Mouse (Mus musculus) hindbrain, postnatal 0 days (tissue): ENCODE measurements around the gene Plxna2. TPM values are rescaled to one million over a fixed set of nuclear protein-coding genes. Genes with fewer than 3 reads are reported as not detected.

Source experiments
- ATAC-seq: fragments of 200-750 bp; cut with Nextera tagmentation; 2 replicates; pipeline ENCODE4 v1.8.0; 2017; ENCODE audit warnings: mild to moderate bottlenecking, moderate TSS enrichment, moderate library complexity
- DNase-seq: peaks from one replicate; pipeline ENCODE4 v3.0.0-alpha.2; 2015; ENCODE audit warnings: low spot score
- H3K27ac ChIP-seq: fragments of 300-500 bp; sonication (generic); 2 replicates; pipeline ENCODE4 v1.5.1; 2014; ENCODE audit warnings: mild to moderate bottlenecking
- H3K27me3 ChIP-seq: fragments of 300-500 bp; sonication (generic); 2 replicates; pipeline ENCODE4 v1.6.1; 2014; ENCODE audit warnings: low read length, mixed read lengths; ENCODE audit not compliant: insufficient read depth
- H3K36me3 ChIP-seq: fragments of 300-500 bp; sonication (generic); 2 replicates; pipeline ENCODE4 v1.6.1; 2014; ENCODE audit warnings: low read length, mixed read lengths; ENCODE audit not compliant: insufficient read depth
- H3K4me1 ChIP-seq: fragments of 300-500 bp; sonication (generic); 2 replicates; pipeline ENCODE4 v1.6.1; 2014; ENCODE audit warnings: antibody characterized with exemption, low read length, mixed read lengths; ENCODE audit not compliant: insufficient read depth
- H3K4me2 ChIP-seq: fragments of 300-500 bp; sonication (generic); 2 replicates; pipeline ENCODE4 v1.6.1; 2014; ENCODE audit warnings: low read depth, mild to moderate bottlenecking, low read length, moderate library complexity, mixed read lengths
- H3K4me3 ChIP-seq: fragments of 300-500 bp; sonication (generic); 2 replicates; pipeline ENCODE4 v1.5.1; 2014; ENCODE audit warnings: low read length
- H3K9ac ChIP-seq: fragments of 300-500 bp; sonication (generic); replicated peaks from 2 replicates; pipeline ENCODE4 v1.6.1; 2014; ENCODE audit warnings: mild to moderate bottlenecking, low read length, moderate library complexity, mixed read lengths
- H3K9me3 ChIP-seq: fragments of 300-500 bp; sonication (generic); 2 replicates; pipeline ENCODE4 v1.6.1; 2016; ENCODE audit warnings: low read length, mixed read lengths
- CTCF ChIP-seq: IDR thresholded peaks from 2 replicates; pipeline ENCODE4 v1.5.1; 2016; ENCODE audit warnings: antibody characterized with exemption, control low read depth, low read depth
- WGBS: fragments of 180-500 bp; shearing (Covaris S2); extraction: QIAGEN DNeasy Blood & Tissue Kit; methylation state at CpG from one replicate; pipeline ENCODE4 v1.1.7; 2014; 5-methylcytosine and 5-hydroxymethylcytosine counted together
- polyA plus RNA-seq: library from polyadenylated mRNA; unstranded; fragments of >200 nt; fragmentation: Nextera tagmentation; extraction: Ambion mirVana; gene quantifications from 2 replicates; pipeline ENCODE4 v1.2.1, GENCODE M21; 2015
- total RNA-seq: library from RNA; depleted of rRNA; stranded (reverse); fragments of >200 nt; gene quantifications from 2 replicates; pipeline ENCODE4 v1.2.3, GENCODE M21; 2014

Plxna2 gene
- total and polyA plus RNA-seq, 2 experiments from 2014 or later = 11.7 to 48.2 TPM

GRCm38 (mm10) chr1:194673229-194673628 lies 55.2 kb downstream of the Plxna2 start:
- H3K4me2 ChIP-seq = no peak overlapping the region
- no peaks in the 10 kb centered on the region for H3K27me3 ChIP-seq
- H3K36me3 ChIP-seq = no peaks in the 10 kb centered on the region
- ATAC-seq = no peak
- no peak overlapping the region for H3K4me3 ChIP-seq
- H3K27ac ChIP-seq = no peak overlapping the region
- H3K4me1 ChIP-seq = 0 out of 2 replicates have a peak, but pooled peaks cover 5% of the 10 kb centered on the region
- H3K9me3 ChIP-seq = no peaks in the 10 kb centered on the region
- no peak for TF ChIP-seq CTCF
- DNase-seq = no peak
- no peak overlapping the region for H3K9ac ChIP-seq

- Histone ChIP-seq H3K4me2 (no peak overlapping the region), H3K27ac (no peak overlapping the region), H3K4me1 (peaks cover 12% of the 10 kb centered on the region; the same call in 1 of the 2 replicates), H3K36me3 (no peaks in the 10 kb centered on the region), H3K4me3 (no peak overlapping the region), H3K27me3 (no peaks in the 10 kb centered on the region), H3K9me3 (no peaks in the 10 kb centered on the region), H3K9ac (no peak overlapping the region)
- no peak for DNase-seq
- ATAC-seq = no peak
- TF ChIP-seq CTCF = no peak
- 76% methylated on average over 3 of the region's 3 CpGs for WGBS
Measured at GRCm38 (mm10) chr1:194675106-194675890, 57.3 kb downstream of the Plxna2 start.

GRCm38 (mm10) chr1:194675891-194676200 lies 57.8 kb downstream of the Plxna2 start:
- WGBS = 58% methylated on average over 2 of the region's 2 CpGs
- TF ChIP-seq CTCF = no peak

GRCm38 (mm10) chr1:194677878-194678277 lies 59.9 kb downstream of the Plxna2 start:
- H3K4me3 ChIP-seq = no peak overlapping the region
- DNase-seq (no peak), ATAC-seq (0 out of 2 replicates have a peak, but pooled peaks have one; percentile 35)
- H3K27me3 ChIP-seq = no peaks in the 10 kb centered on the region
- H3K9me3 ChIP-seq = no peaks in the 10 kb centered on the region
- no peak for TF ChIP-seq CTCF
- no peak overlapping the region for H3K27ac ChIP-seq
- H3K4me1 ChIP-seq = peaks cover 21% of the 10 kb centered on the region
- 52% methylated on average over 3 of the region's 3 CpGs for WGBS
- H3K4me2 ChIP-seq = no peak overlapping the region
- H3K9ac ChIP-seq = no peak overlapping the region
- H3K36me3 ChIP-seq = no peaks in the 10 kb centered on the region

More at GRCm38 (mm10) chr1:194675891-194676200, 57.8 kb downstream of the Plxna2 start:
- Histone ChIP-seq H3K4me2 (no peak overlapping the region), H3K9me3 (no peaks in the 10 kb centered on the region), H3K27me3 (no peaks in the 10 kb centered on the region), H3K36me3 (no peaks in the 10 kb centered on the region), H3K9ac (no peak overlapping the region), H3K4me3 (no peak overlapping the region), H3K27ac (no peak overlapping the region), H3K4me1 (peaks cover 14% of the 10 kb centered on the region; the same call in 1 of the 2 replicates)
- DNase-seq = no peak
- ATAC-seq = no peak

GRCm38 (mm10) chr1:194679147-194679546 lies 61.1 kb downstream of the Plxna2 start:
- no peak overlapping the region for H3K27ac ChIP-seq
- DNase-seq = no peak
- H3K9ac ChIP-seq = no peak overlapping the region
- H3K4me2 ChIP-seq = no peak overlapping the region
- H3K4me3 ChIP-seq = no peak overlapping the region
- H3K9me3 ChIP-seq = no peaks in the 10 kb centered on the region
- no peak for TF ChIP-seq CTCF
- H3K27me3 ChIP-seq = no peaks in the 10 kb centered on the region
- no peak for ATAC-seq
- no peaks in the 10 kb centered on the region for H3K36me3 ChIP-seq
- peaks cover 25% of the 10 kb centered on the region for H3K4me1 ChIP-seq

- ATAC-seq (no peak), DNase-seq (no peak)
- TF ChIP-seq CTCF = no peak
- Histone ChIP-seq H3K27ac (no peak overlapping the region), H3K9ac (no peak overlapping the region), H3K4me3 (no peak overlapping the region), H3K36me3 (no peaks in the 10 kb centered on the region), H3K4me2 (no peak overlapping the region), H3K27me3 (no peaks in the 10 kb centered on the region), H3K4me1 (peaks cover 25% of the 10 kb centered on the region), H3K9me3 (no peaks in the 10 kb centered on the region)
- WGBS = 30% methylated on average over 2 of the region's 2 CpGs
Measured at GRCm38 (mm10) chr1:194680136-194680535, 62.1 kb downstream of the Plxna2 start.

GRCm38 (mm10) chr1:194682021-194682420 lies 64.0 kb downstream of the Plxna2 start:
- no peak for TF ChIP-seq CTCF
- H3K27ac ChIP-seq = no peak overlapping the region
- no peaks in the 10 kb centered on the region for H3K9me3 ChIP-seq
- ATAC-seq (no peak), DNase-seq (no peak)
- no peak overlapping the region for H3K4me2 ChIP-seq
- H3K36me3 ChIP-seq = no peaks in the 10 kb centered on the region
- H3K27me3 ChIP-seq = no peaks in the 10 kb centered on the region
- H3K9ac ChIP-seq = no peak overlapping the region
- peaks cover 25% of the 10 kb centered on the region for H3K4me1 ChIP-seq
- no peak overlapping the region for H3K4me3 ChIP-seq
